Mouse (Mus musculus): ENCODE data around the gene Rasl10a.

The Rasl10a gene

GRCm38 (mm10) chr11:5089147-5089546 lies 31.2 kb downstream of the Rasl10a start:
- DNase-seq: no peak

- no peak for DNase-seq
Measured at GRCm38 (mm10) chr11:5091706-5092105, 33.8 kb downstream of the Rasl10a start.

GRCm38 (mm10) chr11:5095877-5096276 lies 37.9 kb downstream of the Rasl10a start:
- no peak for DNase-seq

GRCm38 (mm10) chr11:5096480-5097020 lies 38.6 kb downstream of the Rasl10a start:
- no peak for DNase-seq

- DNase-seq: peak; percentile 63 to 67
Measured at GRCm38 (mm10) chr11:5098035-5098735, 40.3 kb downstream of the Rasl10a start.

GRCm38 (mm10) chr11:5098736-5099542 lies 41.0 kb downstream of the Rasl10a start, which contains the start of the genes Rhbdd3 and Ewsr1:
Gene Rhbdd3 (plus strand): TSS chr11:5098926.
Gene Ewsr1 (minus strand): TSS chr11:5099266.
- DNase-seq: peak; percentile 99

GRCm38 (mm10) chr11:5099576-5100183 lies 41.8 kb downstream of the Rasl10a start:
- DNase-seq: peak; percentile 77 to 79

GRCm38 (mm10) chr11:5100283-5100682 lies 42.4 kb downstream of the Rasl10a start:
- DNase-seq: no peak

- peak in 1 of 2 experiments; percentile 23 for DNase-seq
Measured at GRCm38 (mm10) chr11:5100801-5101200, 42.9 kb downstream of the Rasl10a start.

- DNase-seq: no peak
Measured at GRCm38 (mm10) chr11:5101641-5102040, 43.7 kb downstream of the Rasl10a start.

GRCm38 (mm10) chr11:5102384-5102783 lies 44.5 kb downstream of the Rasl10a start:
- no peak for DNase-seq

- no peak for DNase-seq
Measured at GRCm38 (mm10) chr11:5103986-5104509, 46.1 kb downstream of the Rasl10a start.

- DNase-seq: no peak
Measured at GRCm38 (mm10) chr11:5109441-5109840, 51.5 kb downstream of the Rasl10a start.
